Mouse (Mus musculus) cerebellum, adult 2 months (tissue): ENCODE results near the gene Ksr2. TPM values are rescaled to one million over a fixed set of nuclear protein-coding genes. Genes with fewer than 3 reads are reported as not detected.

ENCODE experiments used
- DNase-seq, 2 experiments: peaks; one replicate each; pipeline ENCODE4 v3.0.0; 2021
- H3K27ac ChIP-seq: fragments of 200-500 bp; 2 replicates; pipeline ENCODE4 v1.5.1; 2012; ENCODE audit warnings: low read length, control low read depth, inconsistent platforms; ENCODE audit not compliant: insufficient read depth
- H3K27me3 ChIP-seq: fragments of 200-500 bp; 2 replicates; pipeline ENCODE4 v1.6.1; 2012; ENCODE audit warnings: inconsistent platforms, mild to moderate bottlenecking, low read length, moderate library complexity; ENCODE audit not compliant: control insufficient read depth, insufficient read depth
- H3K4me1 ChIP-seq: fragments of 200-500 bp; 2 replicates; pipeline ENCODE4 v1.6.1; 2011; ENCODE audit warnings: low read length; ENCODE audit not compliant: control insufficient read depth, insufficient read depth
- H3K4me3 ChIP-seq: fragments of 200-500 bp; replicated peaks from 2 replicates; pipeline ENCODE3; 2011; ENCODE audit warnings: mild to moderate bottlenecking, low read depth, low read length, control low read depth; ENCODE audit not compliant: insufficient read depth
- CTCF ChIP-seq: fragments of 200-500 bp; IDR thresholded peaks from 2 replicates; pipeline ENCODE4 v1.5.1; 2011; ENCODE audit warnings: low read depth, mild to moderate bottlenecking, control low read depth, low read length, moderate library complexity, borderline replicate concordance; ENCODE audit not compliant: insufficient read depth
- POLR2A ChIP-seq: fragments of 200-500 bp; IDR thresholded peaks from 2 replicates; pipeline ENCODE4 v1.6.1; 2011; ENCODE audit warnings: low read length, control low read depth, borderline replicate concordance; ENCODE audit not compliant: insufficient read depth
- WGBS: fragments of 180-500 bp; shearing (Covaris S2); methylation state at CpG from one replicate; pipeline ENCODE4 v1.1.7; 2018; 5-methylcytosine and 5-hydroxymethylcytosine counted together
- polyA plus RNA-seq: library from polyadenylated mRNA; depleted of rRNA; stranded (reverse); fragments of >200 nt; gene quantifications from 2 replicates; pipeline ENCODE4 v1.2.3, GENCODE M21; 2012

Ksr2 gene
- polyA plus RNA-seq, 1 experiment = 12.1 TPM

GRCm38 (mm10) chr5:117635211-117635610, 221.4 kb downstream of the Ksr2 start:
- TF ChIP-seq POLR2A = no peak
- no peak for TF ChIP-seq CTCF
- Histone ChIP-seq H3K4me1 (no peaks in the 10 kb centered on the region; the same call in 1 of the 2 replicates), H3K27ac (no peak overlapping the region), H3K4me3 (no peak overlapping the region), H3K27me3 (no peaks in the 10 kb centered on the region)
- WGBS = 67% methylated on average over 2 of the region's 2 CpGs
- DNase-seq = no peak

- no peaks in the 10 kb centered on the region; the same call in 1 of the 2 replicates for H3K4me1 ChIP-seq
- 84% methylated on average over 5 of the region's 5 CpGs for WGBS
- no peak overlapping the region for H3K27ac ChIP-seq
- no peaks in the 10 kb centered on the region for H3K27me3 ChIP-seq
- no peak overlapping the region for H3K4me3 ChIP-seq
- TF ChIP-seq CTCF (no peak), POLR2A (no peak)
- no peak for DNase-seq
Measured at GRCm38 (mm10) chr5:117635838-117636237, 222.0 kb downstream of the Ksr2 start.

- WGBS = 88% methylated on average over 6 of the region's 6 CpGs
Measured at GRCm38 (mm10) chr5:117641585-117641984, 227.8 kb downstream of the Ksr2 start.

GRCm38 (mm10) chr5:117651238-117651886, 237.6 kb downstream of the Ksr2 start:
- 91% methylated on average over 14 of the region's 14 CpGs for WGBS
- TF ChIP-seq POLR2A (no peak), CTCF (no peak)
- Histone ChIP-seq H3K4me1 (peaks cover 6% of the 10 kb centered on the region; the same call in 1 of the 2 replicates), H3K4me3 (no peak overlapping the region), H3K27ac (no peak overlapping the region), H3K27me3 (no peaks in the 10 kb centered on the region)
- DNase-seq = no peak

More at GRCm38 (mm10) chr5:117641585-117641984, 227.8 kb downstream of the Ksr2 start:
- Histone ChIP-seq H3K4me3 (no peak overlapping the region), H3K27ac (no peak overlapping the region), H3K27me3 (no peaks in the 10 kb centered on the region), H3K4me1 (0 out of 2 replicates have a peak, but pooled peaks cover 5% of the 10 kb centered on the region)
- no peak for TF ChIP-seq CTCF
- no peak for TF ChIP-seq POLR2A
- no peak for DNase-seq

GRCm38 (mm10) chr5:117658641-117659040, 244.8 kb downstream of the Ksr2 start:
- no peak for DNase-seq
- 54% methylated on average over 6 of the region's 6 CpGs for WGBS
- H3K4me3 ChIP-seq = no peak overlapping the region
- TF ChIP-seq POLR2A (no peak), CTCF (no peak)
- H3K4me1 ChIP-seq = no peaks in the 10 kb centered on the region
- no peak overlapping the region for H3K27ac ChIP-seq
- no peaks in the 10 kb centered on the region for H3K27me3 ChIP-seq

GRCm38 (mm10) chr5:117659596-117659995, 245.8 kb downstream of the Ksr2 start:
- Histone ChIP-seq H3K4me1 (no peaks in the 10 kb centered on the region), H3K4me3 (no peak overlapping the region), H3K27me3 (no peaks in the 10 kb centered on the region), H3K27ac (no peak overlapping the region)
- DNase-seq = no peak
- TF ChIP-seq POLR2A = no peak
- TF ChIP-seq CTCF = no peak
- 77% methylated on average over 13 of the region's 13 CpGs for WGBS

- WGBS = 48% methylated on average over 9 of the region's 9 CpGs
- no peak overlapping the region for H3K27ac ChIP-seq
- DNase-seq = no peak
- H3K4me3 ChIP-seq = no peak overlapping the region
- H3K27me3 ChIP-seq = no peaks in the 10 kb centered on the region
- peaks cover 17% of the 10 kb centered on the region for H3K4me1 ChIP-seq
- TF ChIP-seq POLR2A = no peak
- TF ChIP-seq CTCF = no peak
Measured at GRCm38 (mm10) chr5:117665181-117665580, 251.4 kb downstream of the Ksr2 start.

GRCm38 (mm10) chr5:117667314-117667713, 253.5 kb downstream of the Ksr2 start:
- Histone ChIP-seq H3K4me3 (no peak overlapping the region), H3K27ac (no peak overlapping the region), H3K4me1 (peaks cover 17% of the 10 kb centered on the region), H3K27me3 (no peaks in the 10 kb centered on the region)
- DNase-seq = no peak
- WGBS = 41% methylated on average over 3 of the region's 4 CpGs
- TF ChIP-seq POLR2A (no peak), CTCF (no peak)
